Mouse (Mus musculus): ENCODE data around the gene Plekhb1. TPM values are rescaled to one million over a fixed set of nuclear protein-coding genes. Genes with fewer than 3 reads are reported as not detected.
A peak's percentile ranks its signal among the peaks of the same experiment; 100 is the strongest.

Plekhb1 gene
- polyA plus RNA-seq, 1 experiment from 2014 or later, result 17.4 TPM

GRCm38 (mm10) chr7:100649095-100649494, 13.1 kb downstream of the Plekhb1 start:
- ATAC-seq, result no peak
- 0 out of 2 replicates have a peak, but pooled peaks cover 5% of the 10 kb centered on the region for H3K36me3 ChIP-seq (ENCODE audit: control insufficient read depth, insufficient read depth, low read length)
- H3K27ac ChIP-seq (ENCODE audit: low read length), result no peak overlapping the region
- no peaks in the 10 kb centered on the region for H3K27me3 ChIP-seq (ENCODE audit: control insufficient read depth, insufficient read depth, low read depth, low read length)
- H3K4me3 ChIP-seq (ENCODE audit: low read depth, low read length), result no peak overlapping the region
- H3K9ac ChIP-seq (ENCODE audit: low read depth, low read length), result no peak overlapping the region
- no peaks in the 10 kb centered on the region for H3K9me3 ChIP-seq (replicated peaks; ENCODE audit: control insufficient read depth, low read length, poor library complexity, severe bottlenecking)
- H3K4me2 ChIP-seq (ENCODE audit: low read length), result no peak overlapping the region
- 82% methylated on average over 4 of the region's 4 CpGs for WGBS
- H3K4me1 ChIP-seq (ENCODE audit: control insufficient read depth, insufficient read depth, low read length), result no peaks in the 10 kb centered on the region; the same call in 1 of the 2 replicates

DNA sequence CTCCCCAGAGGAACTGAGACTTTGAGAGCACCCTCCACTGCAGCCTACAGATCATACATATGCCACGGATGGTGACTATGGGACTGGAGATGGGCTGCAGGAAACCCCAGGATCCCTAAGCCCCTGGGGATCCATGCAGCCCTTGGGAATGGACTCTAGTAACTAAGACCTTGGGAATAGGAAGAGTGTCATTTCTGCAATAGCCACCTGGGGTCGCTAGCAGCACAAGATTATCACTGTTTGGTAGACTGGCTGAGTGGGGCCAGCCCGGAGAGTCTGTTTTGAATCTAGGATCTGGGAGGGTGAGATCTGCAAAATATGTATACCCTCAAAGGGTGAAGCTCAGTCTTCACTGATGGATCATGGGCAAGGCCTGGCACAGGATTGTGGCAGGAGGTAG, 17.1 kb downstream of the Plekhb1 start:
- Histone ChIP-seq H3K4me3 (ENCODE audit: low read depth, low read length) (no peak overlapping the region), H3K4me1 (ENCODE audit: control insufficient read depth, insufficient read depth, low read length) (no peaks in the 10 kb centered on the region), H3K27ac (ENCODE audit: low read length) (no peak overlapping the region), H3K27me3 (ENCODE audit: control insufficient read depth, insufficient read depth, low read depth, low read length) (no peaks in the 10 kb centered on the region), H3K9ac (ENCODE audit: low read depth, low read length) (no peak overlapping the region), H3K9me3 (replicated peaks; ENCODE audit: control insufficient read depth, low read length, poor library complexity, severe bottlenecking) (no peaks in the 10 kb centered on the region), H3K36me3 (ENCODE audit: control insufficient read depth, insufficient read depth, low read length) (0 out of 2 replicates have a peak, but pooled peaks cover 2% of the 10 kb centered on the region), H3K4me2 (ENCODE audit: low read length) (no peak overlapping the region)
- no peak for ATAC-seq
- WGBS, result 30% methylated on average over 3 of the region's 3 CpGs

DNA sequence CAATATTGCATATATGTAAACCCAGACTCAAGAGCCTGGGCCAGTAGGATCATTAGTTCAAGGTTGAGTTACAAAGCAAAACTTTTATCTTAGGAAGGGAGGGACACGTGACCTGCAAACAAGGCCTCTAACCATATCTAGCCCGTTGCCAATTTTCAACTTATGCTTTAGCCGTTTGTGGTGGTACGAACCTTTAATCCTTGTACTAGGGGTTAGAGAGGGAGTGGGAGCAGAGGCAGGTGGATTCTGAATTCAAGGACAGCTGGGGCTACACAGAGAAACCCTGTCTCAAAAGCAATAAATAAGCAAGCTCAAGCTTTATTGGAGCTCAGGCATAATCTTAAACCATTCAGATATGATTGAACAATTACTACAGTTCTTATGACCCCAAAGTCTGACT, 19.8 kb downstream of the Plekhb1 start:
- 91% methylated on average over 4 of the region's 4 CpGs for WGBS
- H3K4me2 ChIP-seq (ENCODE audit: low read length), result no peak overlapping the region
- H3K36me3 ChIP-seq (ENCODE audit: control insufficient read depth, insufficient read depth, low read length), result no peaks in the 10 kb centered on the region
- H3K9me3 ChIP-seq (replicated peaks; ENCODE audit: control insufficient read depth, low read length, poor library complexity, severe bottlenecking), result no peaks in the 10 kb centered on the region
- no peak overlapping the region for H3K9ac ChIP-seq (ENCODE audit: low read depth, low read length)
- no peak overlapping the region for H3K27ac ChIP-seq (ENCODE audit: low read length)
- no peak overlapping the region for H3K4me3 ChIP-seq (ENCODE audit: low read depth, low read length)
- ATAC-seq, result no peak
- H3K27me3 ChIP-seq (ENCODE audit: control insufficient read depth, insufficient read depth, low read depth, low read length), result no peaks in the 10 kb centered on the region
- H3K4me1 ChIP-seq (ENCODE audit: control insufficient read depth, insufficient read depth, low read length), result no peaks in the 10 kb centered on the region

GRCm38 (mm10) chr7:100637657-100638056, 24.6 kb downstream of the Plekhb1 start:
- Histone ChIP-seq H3K4me1 (ENCODE audit: control insufficient read depth, insufficient read depth, low read length) (no peaks in the 10 kb centered on the region), H3K27me3 (ENCODE audit: control insufficient read depth, insufficient read depth, low read depth, low read length) (no peaks in the 10 kb centered on the region), H3K9ac (ENCODE audit: low read depth, low read length) (no peak overlapping the region), H3K4me3 (ENCODE audit: low read depth, low read length) (no peak overlapping the region), H3K36me3 (ENCODE audit: control insufficient read depth, insufficient read depth, low read length) (no peaks in the 10 kb centered on the region; the same call in 1 of the 2 replicates), H3K9me3 (replicated peaks; ENCODE audit: control insufficient read depth, low read length, poor library complexity, severe bottlenecking) (no peaks in the 10 kb centered on the region), H3K27ac (ENCODE audit: low read length) (no peak overlapping the region), H3K4me2 (ENCODE audit: low read length) (no peak overlapping the region)
- WGBS, result 8% methylated on average over 1 of the region's 1 CpGs
- no peak for ATAC-seq

GRCm38 (mm10) chr7:100624538-100624937, 37.7 kb downstream of the Plekhb1 start:
- WGBS, result 59% methylated on average over 3 of the region's 3 CpGs
- H3K4me3 ChIP-seq (ENCODE audit: low read depth, low read length), result no peak overlapping the region
- H3K36me3 ChIP-seq (ENCODE audit: control insufficient read depth, insufficient read depth, low read length), result 0 out of 2 replicates have a peak, but pooled peaks cover 4% of the 10 kb centered on the region
- H3K27me3 ChIP-seq (ENCODE audit: control insufficient read depth, insufficient read depth, low read depth, low read length), result no peaks in the 10 kb centered on the region
- H3K27ac ChIP-seq (ENCODE audit: low read length), result no peak overlapping the region
- ATAC-seq, result no peak
- no peaks in the 10 kb centered on the region for H3K9me3 ChIP-seq (replicated peaks; ENCODE audit: control insufficient read depth, low read length, poor library complexity, severe bottlenecking)
- H3K9ac ChIP-seq (ENCODE audit: low read depth, low read length), result no peak overlapping the region
- no peak overlapping the region for H3K4me2 ChIP-seq (ENCODE audit: low read length)
- H3K4me1 ChIP-seq (ENCODE audit: control insufficient read depth, insufficient read depth, low read length), result no peaks in the 10 kb centered on the region

GRCm38 (mm10) chr7:100622277-100622676, 39.9 kb downstream of the Plekhb1 start:
- 86% methylated on average over 2 of the region's 2 CpGs for WGBS
- H3K27ac ChIP-seq (ENCODE audit: low read length), result no peak overlapping the region
- no peaks in the 10 kb centered on the region for H3K4me1 ChIP-seq (ENCODE audit: control insufficient read depth, insufficient read depth, low read length)
- H3K4me3 ChIP-seq (ENCODE audit: low read depth, low read length), result no peak overlapping the region
- no peak overlapping the region for H3K4me2 ChIP-seq (ENCODE audit: low read length)
- H3K36me3 ChIP-seq (ENCODE audit: control insufficient read depth, insufficient read depth, low read length), result no peaks in the 10 kb centered on the region
- no peaks in the 10 kb centered on the region for H3K9me3 ChIP-seq (replicated peaks; ENCODE audit: control insufficient read depth, low read length, poor library complexity, severe bottlenecking)
- no peak for ATAC-seq
- no peaks in the 10 kb centered on the region for H3K27me3 ChIP-seq (ENCODE audit: control insufficient read depth, insufficient read depth, low read depth, low read length)
- H3K9ac ChIP-seq (ENCODE audit: low read depth, low read length), result no peak overlapping the region

- H3K27me3 ChIP-seq (ENCODE audit: control insufficient read depth, insufficient read depth, low read depth, low read length), result no peaks in the 10 kb centered on the region
- peaks cover 5% of the 10 kb centered on the region; the same call in 1 of the 2 replicates for H3K4me1 ChIP-seq (ENCODE audit: control insufficient read depth, insufficient read depth, low read length)
- no peak overlapping the region for H3K9ac ChIP-seq (ENCODE audit: low read depth, low read length)
- no peak overlapping the region for H3K4me2 ChIP-seq (ENCODE audit: low read length)
- WGBS, result 90% methylated on average over 4 of the region's 4 CpGs
- ATAC-seq, result no peak
- H3K4me3 ChIP-seq (ENCODE audit: low read depth, low read length), result no peak overlapping the region
- no peaks in the 10 kb centered on the region for H3K36me3 ChIP-seq (ENCODE audit: control insufficient read depth, insufficient read depth, low read length)
- H3K9me3 ChIP-seq (replicated peaks; ENCODE audit: control insufficient read depth, low read length, poor library complexity, severe bottlenecking), result no peaks in the 10 kb centered on the region
- no peak overlapping the region for H3K27ac ChIP-seq (ENCODE audit: low read length)
Observed at GRCm38 (mm10) chr7:100616121-100616857, 45.9 kb downstream of the Plekhb1 start.

- no peaks in the 10 kb centered on the region for H3K9me3 ChIP-seq (replicated peaks; ENCODE audit: control insufficient read depth, low read length, poor library complexity, severe bottlenecking)
- 19% methylated on average over 4 of the region's 4 CpGs for WGBS
- H3K27me3 ChIP-seq (ENCODE audit: control insufficient read depth, insufficient read depth, low read depth, low read length), result no peaks in the 10 kb centered on the region; the same call in 1 of the 2 replicates
- no peaks in the 10 kb centered on the region for H3K36me3 ChIP-seq (ENCODE audit: control insufficient read depth, insufficient read depth, low read length)
- peak overlapping the region; percentile 100 for H3K9ac ChIP-seq (ENCODE audit: low read depth, low read length)
- peak overlapping the region; percentile 72 for H3K4me2 ChIP-seq (ENCODE audit: low read length)
- peaks cover 14% of the 10 kb centered on the region for H3K4me1 ChIP-seq (ENCODE audit: control insufficient read depth, insufficient read depth, low read length)
- H3K4me3 ChIP-seq (ENCODE audit: low read depth, low read length), result peak overlapping the region; percentile 100
- H3K27ac ChIP-seq (ENCODE audit: low read length), result peak overlapping the region; percentile 99
- no peak for ATAC-seq
Observed at GRCm38 (mm10) chr7:100608910-100609309, 53.3 kb downstream of the Plekhb1 start.

GRCm38 (mm10) chr7:100608130-100608741, 54.0 kb downstream of the Plekhb1 start, which contains the start of gene Mrpl48:
TSS of gene Mrpl48 (minus strand) at chr7:100608301.
- H3K9me3 ChIP-seq (replicated peaks; ENCODE audit: control insufficient read depth, low read length, poor library complexity, severe bottlenecking), result no peaks in the 10 kb centered on the region
- peak within 1 kb of the TSS; percentile 72 for H3K4me2 ChIP-seq (ENCODE audit: low read length)
- ATAC-seq, result peak; percentile 17
- peaks cover 14% of the 10 kb centered on the region for H3K4me1 ChIP-seq (ENCODE audit: control insufficient read depth, insufficient read depth, low read length)
- H3K4me3 ChIP-seq (ENCODE audit: low read depth, low read length), result peak within 1 kb of the TSS; percentile 100
- peak within 1 kb of the TSS; percentile 100 for H3K9ac ChIP-seq (ENCODE audit: low read depth, low read length)
- H3K27ac ChIP-seq (ENCODE audit: low read length), result peak within 1 kb of the TSS; percentile 99
- no peaks in the 10 kb centered on the region for H3K36me3 ChIP-seq (ENCODE audit: control insufficient read depth, insufficient read depth, low read length)
- under 1% methylated on average over 37 of the region's 43 CpGs for WGBS
- no peaks in the 10 kb centered on the region; the same call in 1 of the 2 replicates for H3K27me3 ChIP-seq (ENCODE audit: control insufficient read depth, insufficient read depth, low read depth, low read length)

Measured in midbrain, embryonic 16.5 days (tissue).